Mouse (Mus musculus): ENCODE data around the gene Dab1.

DNA sequence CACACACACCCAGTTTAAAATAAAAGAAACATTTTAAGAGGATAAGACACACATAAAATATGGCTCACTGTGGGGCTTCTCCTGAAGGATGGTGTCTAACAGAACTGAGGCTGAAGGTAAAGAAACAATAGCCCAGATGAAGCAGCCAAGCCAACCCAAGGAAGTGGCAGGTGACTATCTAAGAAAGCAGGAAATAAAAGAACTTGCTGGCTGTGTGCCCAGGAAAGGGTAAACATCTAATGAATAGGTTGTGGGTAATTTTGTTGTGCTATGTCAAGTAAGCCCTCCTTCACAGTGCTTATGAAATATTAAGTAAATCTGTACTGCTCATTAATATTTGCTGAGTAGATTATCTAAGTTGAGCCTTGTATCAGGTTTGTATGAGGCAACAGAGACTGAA, 438.0 kb downstream of the Dab1 start:
- TF ChIP-seq CTCF (IDR thresholded peaks at IDR 0.05; ENCODE audit: control insufficient read depth, insufficient read depth, low read length) (no peak), POLR2A (IDR thresholded peaks at IDR 0.05; ENCODE audit: borderline replicate concordance, control insufficient read depth, low read depth, low read length) (no peak)
